Mouse (Mus musculus): ENCODE measurements at regions not wholly inside any gene's neighbourhood (a gene's known extent, or its start where the extent isn't known, plus 50 kb on each side); places are given as distances from the start of the nearest gene placed in this dataset.
"Not testable (repeated sequence)": the region's sequence is repeated elsewhere in the genome, so short reads cannot be mapped to it uniquely, and the experiment has no call there.

- DNase-seq, result peak in 1 of 2 experiments; percentile 46
- intact Hi-C loops (cut with DNase I), result loop anchor here (1.0 to 5.0 kb wide), 2 partner anchors 17 to 51 kb away; no protein-coding TSS in a partner anchor
Observed at GRCm38 (mm10) chr8:126788669-126789068, 157.0 kb downstream of the Tomm20 start.

GRCm38 (mm10) chr8:126787398-126787797 lies 158.2 kb downstream of the Tomm20 start:
- intact Hi-C loops (cut with DNase I), result loop anchor here (5.0 kb wide), 1 partner anchor 50 kb away; no protein-coding TSS in a partner anchor
- no peak for DNase-seq

- no peak for DNase-seq
- intact Hi-C loops (cut with DNase I), result loop anchor here (5.0 kb wide), 1 partner anchor 48 kb away; no protein-coding TSS in a partner anchor
Observed at GRCm38 (mm10) chr8:126785211-126785610, 160.4 kb downstream of the Tomm20 start.

GRCm38 (mm10) chr8:126784604-126785003 lies 161.0 kb downstream of the Tomm20 start:
- intact Hi-C loops (cut with DNase I), result loop anchor here (5.0 kb wide), 1 partner anchor 47 kb away; no protein-coding TSS in a partner anchor
- DNase-seq, result no peak

GRCm38 (mm10) chr8:126783703-126784440 lies 161.8 kb downstream of the Tomm20 start:
- intact Hi-C loops (cut with DNase I), result no loop called here
- DNase-seq, result no peak

GRCm38 (mm10) chr8:126778673-126779072 lies 167.0 kb downstream of the Tomm20 start:
- intact Hi-C loops (cut with DNase I), result no loop called here
- no peak for DNase-seq

GRCm38 (mm10) chr8:126778131-126778530 lies 167.5 kb downstream of the Tomm20 start:
- intact Hi-C loops (cut with DNase I), result no loop called here
- DNase-seq, result no peak

GRCm38 (mm10) chr8:126776605-126777469 lies 168.8 kb downstream of the Tomm20 start:
- intact Hi-C loops (cut with DNase I), result no loop called here

GRCm38 (mm10) chr8:126775334-126775733 lies 170.3 kb downstream of the Tomm20 start:
- intact Hi-C loops (cut with DNase I), result no loop called here
- DNase-seq, result no peak

More at GRCm38 (mm10) chr8:126776605-126777469, 168.8 kb downstream of the Tomm20 start:
- DNase-seq, result no peak

GRCm38 (mm10) chr8:126774816-126775215 lies 170.8 kb downstream of the Tomm20 start:
- intact Hi-C loops (cut with DNase I), result no loop called here
- no peak for DNase-seq

GRCm38 (mm10) chr8:126772748-126773147 lies 172.9 kb downstream of the Tomm20 start:
- DNase-seq, result no peak
- intact Hi-C loops (cut with DNase I), result no loop called here

- DNase-seq, result no peak
- intact Hi-C loops (cut with DNase I), result no loop called here
Observed at GRCm38 (mm10) chr8:126772194-126772593, 173.4 kb downstream of the Tomm20 start.

GRCm38 (mm10) chr8:126770374-126770773 lies 175.3 kb downstream of the Tomm20 start:
- intact Hi-C loops (cut with DNase I); DNase-seq: not testable (repeated sequence)

- intact Hi-C loops (cut with DNase I), result no loop called here
- no peak for DNase-seq
Observed at GRCm38 (mm10) chr8:126768142-126768541, 174.4 kb upstream of the Irf2bp2 start.

- intact Hi-C loops (cut with DNase I), result no loop called here
- no peak for DNase-seq
Observed at GRCm38 (mm10) chr8:126767341-126767740, 173.6 kb upstream of the Irf2bp2 start.

GRCm38 (mm10) chr8:126765693-126766238 lies 172.0 kb upstream of the Irf2bp2 start:
- DNase-seq, result no peak
- intact Hi-C loops (cut with DNase I), result no loop called here

- intact Hi-C loops (cut with DNase I), result no loop called here
- DNase-seq, result peak; percentile 46 to 58
Observed at GRCm38 (mm10) chr8:126763600-126763999, 169.8 kb upstream of the Irf2bp2 start.

GRCm38 (mm10) chr8:126759711-126760110 lies 165.9 kb upstream of the Irf2bp2 start:
- intact Hi-C loops (cut with DNase I), result loop anchor here (2.0 to 5.0 kb wide), 2 partner anchors 47 to 78 kb away; no protein-coding TSS in a partner anchor

GRCm38 (mm10) chr8:126758951-126759350 lies 165.2 kb upstream of the Irf2bp2 start:
- no peak for DNase-seq
- intact Hi-C loops (cut with DNase I), result loop anchor here (2.0 to 5.0 kb wide), 2 partner anchors 48 to 78 kb away; no protein-coding TSS in a partner anchor

More at GRCm38 (mm10) chr8:126759711-126760110, 165.9 kb upstream of the Irf2bp2 start:
- DNase-seq, result no peak

GRCm38 (mm10) chr8:126757951-126758757 lies 164.4 kb upstream of the Irf2bp2 start:
- intact Hi-C loops (cut with DNase I), result loop anchor here (2.0 to 5.0 kb wide), 2 partner anchors 49 to 79 kb away; no protein-coding TSS in a partner anchor
- peak; percentile 55 to 64 for DNase-seq
